Mouse (Mus musculus) layer of hippocampus, postnatal 36 days (tissue): Measurements from ENCODE around the gene Olfr517. TPM values are rescaled to one million over a fixed set of nuclear protein-coding genes. Genes with fewer than 3 reads are reported as not detected.

Source experiments
- DNase-seq, 2 experiments: peaks; one replicate each; pipeline ENCODE4 v3.0.0; 2022
- total RNA-seq, 2 experiments: library from RNA; stranded (reverse); gene quantifications; 2 replicates each; pipeline ENCODE4 v1.2.3; 2021

Olfr517 gene
- total RNA-seq = not detected

DNA sequence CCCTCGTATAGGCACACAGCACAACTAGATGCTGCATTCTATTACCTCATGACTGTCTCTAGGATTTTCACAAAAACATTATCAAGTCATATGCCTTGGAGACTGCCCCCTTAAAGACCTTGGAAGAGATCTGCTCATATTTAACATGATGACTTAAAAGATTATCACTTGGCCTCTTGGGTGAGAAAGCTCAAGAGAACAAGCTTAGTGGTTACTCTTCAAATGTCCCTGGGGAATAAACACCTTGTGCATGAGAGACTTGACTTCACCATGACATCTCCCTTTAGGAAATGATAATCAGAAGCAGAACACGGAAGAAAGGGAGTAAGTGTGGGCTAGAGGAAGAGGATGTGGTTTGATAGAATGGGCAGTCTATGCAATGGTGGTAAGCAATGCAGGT, at the start of gene Olfr517:
Gene Olfr517 (minus strand): TSS at position 101 of the 400 bp plus-strand sequence.
- no peak for DNase-seq

DNA sequence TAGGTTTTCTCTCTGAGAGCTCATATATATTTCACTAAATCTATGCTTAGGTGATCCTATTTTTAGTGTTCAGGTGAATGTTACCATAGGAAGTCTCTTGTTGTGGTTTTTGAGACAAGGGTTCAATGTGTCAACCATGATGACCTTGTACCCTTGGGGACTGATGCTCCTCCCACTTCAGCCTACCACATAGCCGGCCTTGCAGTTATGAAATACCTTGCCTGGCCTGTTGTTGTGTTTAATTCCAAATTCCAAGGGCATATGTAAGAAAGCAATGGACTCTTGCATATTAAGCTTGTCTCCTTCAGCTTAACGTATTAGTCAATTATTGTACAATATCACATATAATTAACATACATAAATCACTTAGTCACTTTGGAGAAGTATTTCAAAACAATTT, 31.8 kb upstream of the Olfr517 start:
- no peak for DNase-seq

DNA sequence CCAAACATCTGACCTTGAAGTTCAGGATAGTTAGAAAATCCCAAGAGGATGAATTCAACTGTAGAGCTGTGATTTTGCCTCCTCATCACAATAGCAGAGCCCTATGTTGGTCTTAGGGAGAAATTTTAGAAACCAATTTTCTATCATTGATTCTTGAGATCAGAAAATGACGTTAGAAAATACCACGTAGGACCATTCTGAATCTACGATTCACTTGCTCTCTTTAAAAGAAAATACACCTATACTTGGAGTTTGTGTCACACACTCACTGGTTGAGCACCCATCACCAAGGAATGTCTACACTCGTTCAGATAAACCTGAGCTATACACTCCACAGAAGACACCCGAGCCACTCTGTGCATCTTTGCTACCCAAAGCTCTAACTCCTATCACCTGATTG, 22.1 kb upstream of the Olfr517 start, which contains the start of gene Olfr519:
Gene Olfr519 (minus strand): TSS at position 101 of the 400 bp plus-strand sequence.
- DNase-seq = no peak

DNA sequence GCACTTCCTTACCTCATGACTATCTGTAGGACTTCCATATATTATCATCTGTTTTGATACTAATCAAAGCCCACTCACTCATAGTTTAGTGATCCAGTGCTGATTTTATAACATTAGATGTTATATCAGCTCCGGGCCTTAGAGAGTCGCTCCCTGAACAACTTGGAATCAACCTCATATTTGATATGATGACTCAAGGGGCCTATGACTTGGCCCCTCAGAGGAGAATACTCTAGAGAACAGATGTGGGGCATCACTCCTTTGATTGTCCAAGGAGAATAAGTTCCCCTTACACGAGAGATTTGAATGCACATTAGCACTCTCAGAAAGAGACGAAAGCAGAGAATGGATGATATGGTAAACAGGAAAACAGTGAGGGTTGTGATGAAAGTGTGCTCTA, 12.7 kb upstream of the Olfr517 start, which contains the start of gene Olfr518:
Gene Olfr518 (minus strand): TSS at position 101 of the 400 bp plus-strand sequence.
- DNase-seq = no peak

DNA sequence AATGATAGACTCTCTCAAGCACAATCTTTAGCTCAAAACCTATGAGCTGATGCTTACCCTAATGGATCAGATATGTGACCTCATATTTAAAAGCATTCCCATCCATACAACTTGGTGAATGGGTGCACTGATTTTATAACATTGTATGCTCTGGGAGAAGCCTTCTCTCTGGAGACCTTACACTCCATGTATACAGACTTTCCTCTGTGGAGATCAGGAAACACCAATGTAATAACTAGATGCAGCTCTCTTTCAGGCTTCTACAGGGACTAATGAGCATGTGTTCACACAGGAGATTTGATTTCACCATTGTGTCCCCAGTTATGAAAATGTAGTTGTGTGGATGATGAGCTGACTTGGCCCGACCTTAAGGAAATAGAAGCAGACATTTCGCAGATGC, 21.8 kb downstream of the Olfr517 start, which contains the start of gene Olfr516:
Gene Olfr516 (minus strand): TSS at position 101 of the 400 bp plus-strand sequence.
- no peak for DNase-seq

DNA sequence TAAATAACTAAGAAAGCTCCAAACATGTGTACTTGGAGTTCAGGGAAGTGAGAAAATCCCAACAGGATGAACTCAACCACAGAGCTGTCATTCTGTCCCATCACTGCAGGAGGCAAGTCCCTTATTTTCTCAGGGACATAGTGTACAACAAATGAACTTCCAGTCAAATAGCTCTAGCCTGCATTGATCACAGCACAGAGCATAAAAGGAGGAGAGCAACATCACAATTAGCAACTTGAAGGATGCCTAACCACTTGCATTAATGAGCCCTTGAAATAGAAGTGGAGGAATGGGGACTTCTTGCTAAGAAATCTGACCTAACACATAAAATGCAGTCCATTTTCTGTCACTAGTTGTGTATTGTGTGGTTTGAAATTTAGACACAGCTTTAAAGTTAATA, 46.3 kb downstream of the Olfr517 start, which contains the start of gene Olfr514:
Gene Olfr514 (minus strand): TSS at position 101 of the 400 bp plus-strand sequence.
- no peak for DNase-seq

Other genes starting within 250 kb of the Olfr517 start
- gene Olfr508, start 242.4 kb downstream of the Olfr517 start, total RNA-seq = not detected
- under 1 TPM in 1 of 2 experiments, not detected in 1; 0.10 TPM for gene Olfr509, start 220.5 kb downstream of the Olfr517 start, total RNA-seq
- not detected for gene Olfr510, start 206.0 kb downstream of the Olfr517 start, total RNA-seq
- not detected for gene Olfr512, start 159.1 kb downstream of the Olfr517 start, total RNA-seq
- gene Olfr513, start 121.4 kb downstream of the Olfr517 start, total RNA-seq = not detected
- not detected for gene Olfr514, start 46.4 kb downstream of the Olfr517 start, total RNA-seq
- not detected for gene Olfr516, start 21.9 kb downstream of the Olfr517 start, total RNA-seq
- gene Olfr518, start 12.6 kb upstream of the Olfr517 start, total RNA-seq = not detected
- gene Olfr519, start 22.0 kb upstream of the Olfr517 start, total RNA-seq = not detected
- gene Nlrp10, start 57.8 kb upstream of the Olfr517 start, total RNA-seq = under 1 TPM; 0.32 to 0.35 TPM
- 10 to 100 TPM; 86.8 to 93.7 TPM for gene Eif3f, start 62.0 kb upstream of the Olfr517 start, total RNA-seq
- gene Tub, start 78.0 kb upstream of the Olfr517 start, total RNA-seq = 100 to 1,000 TPM; 181 to 205 TPM
- gene Ric3, start 211.0 kb upstream of the Olfr517 start, total RNA-seq = 10 to 100 TPM; 66.5 to 71.3 TPM